Mouse (Mus musculus): ENCODE measurements around the gene Sntb2. TPM values are rescaled to one million over a fixed set of nuclear protein-coding genes. Genes with fewer than 3 reads are reported as not detected.

Gene Sntb2
- total RNA-seq, 2 experiments from 2014 or later = 4.3 to 6.9 TPM

- ATAC-seq (replicated peaks; ENCODE audit: poor library complexity) = no peak
These were observed 6.2 kb upstream of the Sntb2 start for GRCm38 (mm10) chr8:106929155-106929913.

GRCm38 (mm10) chr8:106929921-106930320, 5.6 kb upstream of the Sntb2 start:
- no peak for ATAC-seq (replicated peaks; ENCODE audit: poor library complexity)

GRCm38 (mm10) chr8:106932376-106933065, 3.0 kb upstream of the Sntb2 start:
- no peak for ATAC-seq (replicated peaks; ENCODE audit: poor library complexity)

DNA sequence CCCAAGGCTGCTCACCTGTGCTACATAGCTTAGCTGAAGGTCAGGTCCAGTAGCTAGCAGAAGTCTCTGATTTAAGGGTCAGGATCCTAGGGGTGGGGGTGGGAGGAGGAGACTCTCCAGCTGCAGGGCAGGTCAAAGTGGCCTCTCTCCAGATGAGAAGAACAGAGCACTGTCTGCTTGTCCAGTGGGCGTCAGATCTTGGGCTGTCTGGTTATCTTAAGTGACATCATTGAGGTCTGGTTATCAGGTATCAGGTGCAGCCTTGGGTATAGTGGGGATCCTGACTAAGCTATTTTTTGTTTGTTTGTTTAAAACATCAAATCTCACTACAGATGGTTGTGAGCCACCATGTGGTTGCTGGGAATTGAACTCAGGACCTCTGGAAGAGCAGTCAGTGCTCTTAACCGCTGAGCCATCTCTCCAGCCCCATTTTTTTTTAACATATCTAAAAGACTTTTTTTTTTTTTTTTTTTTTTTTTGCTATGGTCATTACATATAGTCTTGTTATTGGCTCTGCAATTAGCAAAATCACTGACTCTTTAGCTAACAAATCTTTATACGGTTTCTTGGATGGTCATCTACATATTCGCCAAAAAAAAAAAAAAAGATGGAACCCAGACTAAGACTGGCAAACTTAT, 1.9 kb upstream of the Sntb2 start:
- ATAC-seq (replicated peaks; ENCODE audit: poor library complexity) = peak; percentile 24; the same call in 1 of the 2 replicates

DNA sequence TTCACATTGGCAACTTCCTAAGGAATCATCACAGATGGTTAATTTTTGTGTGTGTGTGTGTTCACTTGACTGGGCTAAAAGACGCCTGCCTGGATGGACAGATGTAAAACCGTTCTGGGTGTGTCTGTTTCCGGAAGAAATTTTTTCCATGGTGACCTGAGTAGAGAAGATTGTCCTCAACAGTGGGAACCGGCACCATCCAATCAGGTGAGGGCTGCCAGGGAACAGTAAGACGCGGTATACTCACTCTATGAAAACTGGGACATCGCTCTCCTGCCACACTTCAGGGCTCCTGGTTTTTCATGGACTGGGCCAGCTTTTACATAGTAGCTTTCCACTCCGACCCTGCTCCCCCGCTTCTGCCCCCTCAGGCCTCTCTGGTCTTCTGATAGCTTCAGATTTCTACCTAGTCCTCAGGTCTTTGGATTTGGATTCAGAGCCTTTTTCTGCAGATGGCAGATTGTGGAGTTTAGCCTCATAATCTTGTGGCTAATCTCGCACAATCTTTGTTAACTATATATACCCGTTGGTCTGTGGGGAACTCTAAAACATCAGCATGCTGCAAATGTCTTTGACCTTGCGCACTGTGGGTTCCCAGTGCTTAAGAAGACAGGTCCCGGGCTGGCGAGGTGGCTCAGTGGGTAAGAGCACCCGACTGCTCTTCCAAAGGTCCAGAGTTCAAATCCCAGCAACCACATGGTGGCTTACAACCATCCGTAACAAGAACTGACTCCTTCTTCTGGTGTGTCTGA, 1.1 kb upstream of the Sntb2 start:
- no peak for ATAC-seq (replicated peaks; ENCODE audit: poor library complexity)

- ATAC-seq (replicated peaks; ENCODE audit: poor library complexity) = peak; percentile 3; the same call in 1 of the 2 replicates
These were observed 438 bp downstream of the Sntb2 start for GRCm38 (mm10) chr8:106935899-106936477.

- peak; percentile 29 for ATAC-seq (replicated peaks; ENCODE audit: poor library complexity)
These were observed 1.0 kb downstream of the Sntb2 start for GRCm38 (mm10) chr8:106936478-106937051.

DNA sequence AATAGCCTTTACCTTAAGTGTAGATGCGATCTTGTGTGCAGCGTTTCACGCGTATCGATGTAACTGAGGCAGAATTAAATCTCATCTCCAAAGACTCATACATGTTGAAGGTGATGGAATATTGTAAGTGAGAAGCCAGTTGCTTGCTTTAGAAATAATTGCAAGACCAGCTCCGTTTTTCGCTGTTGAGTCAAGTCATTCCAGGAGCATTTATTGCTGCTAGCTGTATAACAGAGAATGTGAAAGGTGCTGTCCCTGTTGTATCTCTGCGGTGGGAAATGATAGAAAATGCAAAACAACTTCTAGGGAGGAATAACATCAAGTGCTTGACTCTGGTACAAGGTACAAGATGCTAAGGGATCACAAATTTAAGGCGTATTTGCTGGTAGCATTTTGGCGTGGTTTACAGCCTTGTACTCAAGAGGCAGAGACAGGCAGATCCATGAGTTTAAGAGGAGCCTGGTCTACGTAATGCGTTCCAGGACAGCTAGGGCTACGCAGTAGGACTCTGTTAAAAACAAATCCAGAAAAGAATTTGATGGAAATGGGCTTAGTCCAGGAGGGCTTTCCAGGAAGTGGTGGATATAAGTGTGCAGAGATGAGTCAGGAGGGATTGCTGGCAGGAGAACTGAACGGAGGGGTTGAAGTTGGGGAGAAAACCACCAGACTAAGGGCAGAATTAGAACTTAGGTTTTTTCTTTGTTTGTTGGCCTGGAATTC, 1.7 kb downstream of the Sntb2 start:
- no peak for ATAC-seq (replicated peaks; ENCODE audit: poor library complexity)

DNA sequence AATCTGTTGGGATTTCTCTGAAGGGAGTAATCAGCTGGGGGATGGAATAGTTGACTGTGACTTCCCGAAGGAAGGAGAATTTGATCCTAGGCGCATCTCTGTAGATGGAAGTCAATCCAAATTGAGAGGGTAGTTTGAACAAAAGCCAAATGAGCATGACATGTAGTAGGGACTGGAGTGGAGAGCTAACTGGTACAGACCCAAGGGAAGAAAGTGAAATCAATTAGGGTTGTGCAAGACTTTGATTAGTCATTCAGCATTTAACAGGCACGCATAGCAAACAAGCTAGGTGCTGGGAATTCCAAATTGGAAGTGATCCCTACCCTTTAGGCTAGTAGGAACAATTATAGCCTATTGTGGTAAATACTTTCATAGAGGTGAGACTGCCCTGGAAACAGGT, 6.3 kb downstream of the Sntb2 start:
- no peak for ATAC-seq (replicated peaks; ENCODE audit: poor library complexity)

- ATAC-seq (replicated peaks; ENCODE audit: poor library complexity) = no peak
These were observed 8.4 kb downstream of the Sntb2 start for GRCm38 (mm10) chr8:106943874-106944418.

DNA sequence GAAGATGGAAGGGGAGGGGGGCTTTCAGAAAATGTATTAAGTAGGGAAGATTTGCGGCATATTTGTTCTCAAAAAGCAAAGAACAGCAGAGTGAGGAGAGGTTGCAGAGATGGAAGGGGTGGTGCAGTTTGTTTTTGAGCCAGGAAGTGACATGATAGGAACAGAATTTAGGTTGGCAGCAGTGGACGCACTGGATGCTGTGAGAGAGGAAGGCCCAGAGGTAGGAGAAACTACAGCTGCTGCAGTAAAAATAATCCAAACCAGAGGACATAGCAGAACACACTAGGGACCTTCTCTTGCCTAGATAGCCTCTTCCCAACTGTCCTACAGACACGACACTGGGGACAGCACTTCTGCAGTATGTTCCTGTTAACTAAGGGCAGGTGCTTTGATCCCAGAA, 9.2 kb downstream of the Sntb2 start:
- no peak for ATAC-seq (replicated peaks; ENCODE audit: poor library complexity)

DNA sequence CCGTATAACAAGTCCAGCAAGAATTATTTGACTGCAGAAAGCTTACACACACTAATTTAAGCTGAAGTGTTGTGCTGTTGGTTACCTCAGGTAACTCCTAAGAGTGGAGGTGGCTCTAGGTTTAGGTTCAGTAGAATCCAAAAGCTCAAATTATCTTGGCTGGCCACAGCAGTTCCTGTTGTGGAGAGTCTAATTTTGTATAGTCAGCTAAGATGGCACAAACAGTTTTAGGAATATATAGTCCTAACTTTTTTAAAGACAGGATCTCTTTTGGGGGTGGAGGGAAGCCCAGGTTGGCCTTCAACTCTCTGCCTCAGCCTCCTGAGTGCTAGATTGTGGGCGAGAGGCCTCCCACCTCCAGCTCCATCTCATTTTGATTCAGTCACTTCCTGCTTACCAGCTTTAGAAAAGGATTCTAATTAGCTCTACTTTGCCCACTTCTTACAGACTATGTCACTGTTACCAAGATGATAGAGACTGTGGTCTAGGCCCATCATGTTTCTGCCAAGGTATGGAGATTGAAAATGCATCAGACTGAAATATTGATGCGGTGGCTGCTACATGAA, 13.2 kb downstream of the Sntb2 start:
- ATAC-seq (replicated peaks; ENCODE audit: poor library complexity) = no peak

- no peak for ATAC-seq (replicated peaks; ENCODE audit: poor library complexity)
These were observed 16.2 kb downstream of the Sntb2 start for GRCm38 (mm10) chr8:106951707-106952106.

DNA sequence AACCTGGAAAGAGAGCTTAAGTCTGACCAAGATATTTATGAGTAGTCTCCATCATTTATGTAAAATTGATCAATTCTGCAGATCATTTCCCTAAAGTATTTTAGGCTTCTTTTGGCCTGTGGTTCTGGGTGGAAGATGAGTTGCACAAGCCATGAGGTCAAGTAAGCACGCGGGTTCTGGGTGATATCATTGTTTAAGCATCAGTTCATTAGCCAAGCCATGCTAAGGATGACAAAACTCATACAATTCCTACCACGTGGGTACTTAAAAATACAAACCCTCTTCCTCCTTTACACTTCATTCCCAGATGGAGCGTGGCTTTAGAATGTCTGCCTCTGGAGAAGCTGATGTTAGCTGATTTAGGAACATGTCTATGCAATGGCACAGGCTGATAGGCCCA, 18.0 kb downstream of the Sntb2 start:
- ATAC-seq (replicated peaks; ENCODE audit: poor library complexity) = peak; percentile 61

DNA sequence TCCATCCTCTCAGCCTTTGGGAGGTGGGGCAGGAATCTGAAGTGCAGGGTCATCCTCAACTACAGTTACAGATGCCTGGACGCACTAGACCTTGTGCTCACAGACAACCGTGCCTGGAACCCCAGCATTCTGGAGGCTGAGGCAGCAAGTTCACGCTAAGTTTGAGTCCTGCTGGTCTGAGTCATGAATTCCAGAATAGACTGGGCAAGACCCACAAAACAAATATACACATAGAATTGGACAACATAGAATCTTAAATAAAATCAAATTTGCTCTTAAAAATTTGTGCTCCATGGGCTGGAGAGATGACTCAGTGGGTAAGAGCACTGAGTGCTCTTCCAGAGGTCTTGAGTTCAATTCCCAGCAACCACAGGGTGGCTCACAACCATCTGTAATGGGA, 21.5 kb downstream of the Sntb2 start:
- no peak for ATAC-seq (replicated peaks; ENCODE audit: poor library complexity)

GRCm38 (mm10) chr8:106958212-106958611, 22.7 kb downstream of the Sntb2 start:
- peak; percentile 38; the same call in 1 of the 2 replicates for ATAC-seq (replicated peaks; ENCODE audit: poor library complexity)

GRCm38 (mm10) chr8:106959626-106960025, 24.1 kb downstream of the Sntb2 start:
- peak; percentile 94 for ATAC-seq (replicated peaks; ENCODE audit: poor library complexity)

- no peak for ATAC-seq (replicated peaks; ENCODE audit: poor library complexity)
These were observed 26.8 kb downstream of the Sntb2 start for GRCm38 (mm10) chr8:106962322-106962721.

DNA sequence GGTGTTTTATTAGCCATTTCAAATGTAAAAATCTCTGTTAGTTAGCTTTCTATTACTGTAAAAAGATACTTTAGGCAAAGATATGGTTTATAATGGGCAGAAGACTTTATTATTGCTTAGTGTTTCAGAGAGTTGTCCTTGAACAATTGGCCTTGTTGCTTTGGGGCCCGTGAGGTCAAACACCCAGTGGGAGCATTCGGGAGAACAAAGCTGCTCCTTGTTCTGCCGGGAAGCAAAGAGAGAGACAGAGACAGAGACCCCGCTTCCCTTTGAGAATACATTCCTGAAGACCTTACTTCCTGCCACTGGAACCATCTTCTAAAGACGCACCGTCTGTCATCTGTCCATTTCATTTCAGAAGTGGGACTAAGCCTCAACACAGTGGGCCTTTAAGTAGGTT, 27.8 kb downstream of the Sntb2 start:
- ATAC-seq (replicated peaks; ENCODE audit: poor library complexity) = no peak
